Mouse (Mus musculus) bone marrow, adult 2 months (tissue): ENCODE data around the gene Hoxd9.

Experiments
- CTCF ChIP-seq: fragments of 200-500 bp; IDR thresholded peaks from 2 replicates; pipeline ENCODE4 v1.5.1; 2011; ENCODE audit warnings: low read length, control low read depth; ENCODE audit not compliant: control insufficient read depth, insufficient read depth
- POLR2A ChIP-seq: fragments of 200-500 bp; IDR thresholded peaks from 2 replicates; pipeline ENCODE4 v1.6.1; 2011; ENCODE audit warnings: low read depth, mild to moderate bottlenecking, control low read depth, low read length, borderline replicate concordance; ENCODE audit not compliant: control insufficient read depth

DNA sequence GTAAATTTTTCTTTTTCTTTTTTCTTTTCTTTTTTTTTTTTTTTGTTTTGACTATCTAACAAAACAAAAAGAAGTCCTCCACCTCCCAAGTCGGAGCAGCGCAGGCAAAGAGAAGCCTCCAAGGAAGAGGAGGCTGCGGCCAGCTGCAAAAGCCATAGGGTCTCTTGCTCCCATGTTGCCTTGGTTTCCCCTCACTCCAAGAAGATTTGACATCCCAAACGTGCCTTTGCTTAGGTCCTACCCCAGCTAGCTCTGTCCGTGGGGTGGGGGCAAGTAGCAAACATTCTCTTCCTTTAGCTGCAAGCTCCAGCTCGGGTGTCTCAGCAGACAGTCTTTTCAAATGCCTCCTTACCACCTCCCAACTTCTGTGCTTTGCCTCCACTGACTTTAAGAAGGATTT is 36.2 kb downstream of the Hoxd9 start:
- TF ChIP-seq CTCF (no peak), POLR2A (no peak)
